Mouse (Mus musculus) right cerebral cortex, postnatal 36 days (tissue): ENCODE data around the gene Bcl2l12.

Experiments
- DNase-seq, 2 experiments: peaks; one replicate each; pipeline ENCODE4 v3.0.0; 2022; ENCODE audit warnings: low spot score in 2 of 2, mixed read lengths in 1 of 2

Bcl2l12 gene

DNA sequence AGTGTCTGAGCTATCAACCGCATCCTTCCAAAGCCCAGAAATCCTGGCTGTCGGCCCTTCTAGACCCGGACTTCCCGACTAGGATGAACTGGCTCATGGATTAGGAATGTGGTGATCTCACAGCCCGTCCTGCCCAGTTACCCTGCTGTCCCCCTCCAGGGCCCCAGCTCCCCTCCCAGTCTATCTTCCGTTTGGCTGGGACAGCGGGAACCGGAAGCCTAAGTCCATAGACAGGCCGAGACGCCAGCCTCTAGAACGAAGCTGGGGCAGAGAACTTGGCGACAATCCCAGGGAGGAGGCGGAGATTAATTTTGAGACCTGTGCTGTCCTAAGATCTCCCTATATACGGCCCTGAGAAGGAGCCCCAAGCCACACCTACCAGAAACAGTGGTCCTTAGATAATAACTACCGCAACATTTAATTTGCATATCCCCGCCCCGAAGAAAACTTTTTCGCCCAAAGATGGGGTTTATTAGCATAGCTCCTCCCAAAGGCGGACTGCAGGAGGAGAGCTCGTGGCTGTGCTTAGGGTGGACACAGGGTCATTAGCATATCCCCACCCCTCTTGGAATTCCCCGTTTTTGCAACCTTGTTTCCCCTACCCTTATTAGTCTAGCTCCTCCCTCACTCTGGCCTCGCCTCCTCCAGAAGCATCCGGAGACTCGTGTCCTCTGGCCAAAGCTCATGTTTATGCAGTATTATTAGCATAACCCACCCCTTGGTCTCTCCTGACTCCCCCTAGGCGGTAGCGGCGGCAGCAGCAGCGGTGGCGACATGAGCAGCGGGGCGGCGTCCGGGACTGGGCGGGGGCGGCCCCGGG lies 18.9 kb upstream of the Bcl2l12 start, which contains the start of gene Rras:
Gene Rras, plus strand, starts transcription at position 720 of the 820 bp plus-strand sequence.
- DNase-seq: peak; percentile 78 to 92

DNA sequence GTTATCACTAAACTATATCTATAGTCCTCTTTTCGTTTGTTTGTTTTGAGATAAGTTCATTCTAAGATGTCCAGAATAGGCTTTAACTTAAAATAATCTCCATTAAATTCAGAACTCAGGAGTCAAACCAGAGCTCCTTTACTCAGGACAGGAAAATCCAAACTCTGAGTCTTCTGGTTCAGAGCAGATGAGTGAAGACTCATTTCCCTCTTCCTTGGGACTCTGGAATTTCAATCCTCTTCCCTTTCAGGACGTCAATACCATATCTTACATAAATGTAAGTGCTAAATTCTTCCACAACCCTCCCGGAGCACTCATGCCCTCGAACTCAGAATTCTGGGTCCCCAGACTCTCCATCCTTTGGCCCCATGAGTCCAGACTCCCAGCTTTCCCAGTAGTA lies 18.2 kb upstream of the Bcl2l12 start:
- DNase-seq: no peak

DNA sequence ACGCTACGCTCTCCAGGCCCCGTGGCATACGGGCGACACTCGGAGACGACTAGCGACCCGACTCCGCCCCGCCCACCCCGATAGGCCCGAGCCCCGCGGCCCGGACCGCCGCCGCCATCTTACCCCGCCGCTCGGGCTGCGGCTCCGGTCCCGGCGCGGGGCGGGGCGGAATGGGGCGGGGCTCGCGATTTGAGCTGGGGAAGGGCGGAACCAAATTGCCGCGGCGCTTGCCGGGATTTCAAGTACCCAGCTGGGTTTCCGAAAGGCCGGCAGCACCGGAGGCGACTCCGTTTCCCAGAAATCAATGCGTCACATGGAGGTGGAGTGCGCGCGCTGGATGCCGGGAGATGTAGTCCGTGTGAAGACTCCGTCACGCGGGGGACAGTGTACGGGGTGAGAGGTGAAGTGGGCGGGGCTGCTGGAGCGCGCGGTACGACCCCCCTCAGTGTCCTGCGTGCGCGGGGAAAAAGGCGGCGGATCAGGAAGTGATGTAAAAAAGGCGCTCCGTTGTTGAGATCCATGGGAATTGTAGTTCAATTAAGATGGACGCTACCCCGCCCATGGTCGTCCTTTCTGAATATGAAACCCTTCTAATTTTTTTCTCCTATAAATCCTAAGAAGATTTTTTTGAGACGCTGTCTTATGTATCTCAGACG lies 17.6 kb upstream of the Bcl2l12 start, which contains the start of gene Scaf1:
Gene Scaf1, minus strand, starts transcription at position 407 of the 656 bp plus-strand sequence.
- peak; percentile 100 for DNase-seq

DNA sequence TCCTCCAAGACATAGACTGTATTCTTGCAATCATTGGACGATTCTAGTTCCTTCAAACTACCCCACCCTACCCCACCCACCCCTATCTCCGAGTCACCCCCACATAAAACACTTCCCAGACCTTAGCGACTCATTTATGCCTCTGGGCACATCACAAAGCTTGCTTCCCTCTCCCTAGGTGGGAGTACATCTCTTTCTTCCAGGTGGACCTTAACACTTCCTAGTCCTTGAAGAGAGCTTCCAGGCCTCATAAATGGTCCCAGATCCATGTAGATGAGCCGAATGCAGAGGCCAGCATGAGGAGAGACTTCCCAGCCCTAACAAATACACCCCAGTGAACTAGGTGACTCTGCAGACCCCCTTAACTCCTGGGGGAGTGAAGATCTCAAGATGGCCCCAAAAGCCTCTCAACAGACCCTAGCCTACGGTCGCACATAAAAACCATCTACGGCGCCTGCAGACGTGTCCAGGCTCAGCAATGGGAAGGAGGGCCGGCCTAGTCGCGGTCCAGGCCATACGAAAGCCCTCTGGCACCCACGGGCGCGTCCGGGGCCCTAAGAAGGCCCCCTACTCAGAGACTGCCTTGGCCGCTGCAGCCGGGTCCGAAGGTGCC lies 16.9 kb upstream of the Bcl2l12 start:
- no peak for DNase-seq

DNA sequence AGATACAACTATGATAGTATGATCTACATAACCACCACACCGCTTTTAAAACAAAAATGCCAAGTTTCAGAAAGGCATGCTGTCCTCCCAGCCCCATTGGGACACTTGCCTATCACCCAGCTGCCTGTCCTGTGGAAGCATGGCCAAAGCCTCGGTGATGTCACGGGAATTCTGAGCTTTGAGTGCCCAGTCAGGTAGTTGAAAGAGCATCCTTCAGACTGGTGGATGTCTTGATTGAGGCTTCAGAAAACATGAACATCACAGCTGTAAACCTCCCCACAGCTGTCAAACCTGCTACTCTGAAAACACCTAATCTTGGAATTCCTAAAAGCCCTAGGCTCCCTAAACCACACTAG lies 15.6 kb upstream of the Bcl2l12 start:
- DNase-seq: no peak

DNA sequence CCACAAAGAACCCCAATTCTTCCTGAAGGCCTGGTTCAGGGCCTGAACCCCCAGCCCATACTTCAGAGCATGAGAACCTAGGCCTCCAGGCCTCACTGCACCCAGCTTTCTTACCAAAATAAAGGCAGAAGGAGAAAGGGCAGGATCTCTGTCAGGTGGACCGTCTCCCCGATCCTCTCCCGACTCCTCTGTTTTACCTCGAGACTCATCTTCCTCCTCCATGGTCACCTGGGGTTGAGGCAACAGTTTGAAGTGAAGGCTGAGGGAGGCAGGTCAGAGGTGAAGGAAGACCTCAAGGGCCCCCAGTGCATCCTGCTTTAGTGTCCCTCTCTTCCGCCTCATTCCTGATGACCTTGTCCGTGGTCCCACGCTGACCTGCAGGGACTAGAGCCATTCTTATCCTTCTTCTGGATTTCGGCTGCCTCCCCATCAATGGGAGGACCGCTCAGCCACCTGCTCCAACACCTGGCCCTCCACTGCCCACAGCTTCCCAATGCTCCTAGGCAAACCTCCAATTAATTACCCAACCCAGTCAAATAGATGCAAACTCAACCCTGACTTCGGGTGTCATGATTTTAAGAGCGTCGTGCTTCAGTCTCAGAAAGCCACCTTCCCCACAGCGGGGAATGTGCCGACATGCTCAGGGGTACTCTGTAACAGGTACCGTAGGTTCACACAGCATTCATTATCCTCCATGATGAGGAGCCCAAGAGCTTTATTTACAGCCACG lies 15.0 kb upstream of the Bcl2l12 start:
- no peak for DNase-seq

DNA sequence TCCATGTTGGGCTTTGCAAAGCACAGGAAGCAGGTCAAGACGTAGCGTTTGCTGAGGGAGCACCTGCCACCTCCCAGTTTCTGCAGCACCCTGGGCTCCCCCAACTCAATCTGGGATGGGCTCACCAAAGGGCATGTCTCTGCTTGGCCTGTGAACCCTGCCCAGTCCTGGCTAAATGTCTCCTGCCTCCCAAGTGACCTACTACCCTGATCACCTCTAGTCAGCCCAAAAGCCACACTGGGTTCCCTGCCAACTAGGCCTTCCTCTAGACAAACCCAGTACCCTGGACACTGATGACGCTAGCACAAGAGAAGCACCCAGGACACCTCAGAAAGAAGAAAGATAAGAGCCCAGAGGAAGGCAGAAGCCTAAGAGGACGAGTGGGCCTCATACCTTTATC lies 14.3 kb upstream of the Bcl2l12 start:
- DNase-seq: no peak

DNA sequence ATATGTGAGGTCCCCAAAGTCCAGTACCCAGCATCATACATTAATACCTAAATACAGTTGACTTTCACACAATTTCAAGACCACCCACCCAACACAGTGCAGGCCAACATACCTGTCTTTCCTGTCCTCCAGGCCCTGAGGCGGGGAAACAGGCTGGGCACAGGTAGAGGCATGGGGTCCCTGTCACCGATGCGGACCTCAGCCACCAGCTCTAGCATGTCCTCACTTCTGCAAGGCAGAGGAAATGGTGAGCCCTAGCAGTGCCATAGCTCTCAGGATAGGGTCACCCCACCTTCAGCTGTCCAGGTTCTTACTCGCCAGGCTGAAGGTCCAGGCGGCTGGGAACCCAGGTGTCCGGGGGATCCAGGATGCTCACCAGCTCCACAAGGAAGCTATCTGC lies 13.5 kb upstream of the Bcl2l12 start:
- no peak for DNase-seq

DNA sequence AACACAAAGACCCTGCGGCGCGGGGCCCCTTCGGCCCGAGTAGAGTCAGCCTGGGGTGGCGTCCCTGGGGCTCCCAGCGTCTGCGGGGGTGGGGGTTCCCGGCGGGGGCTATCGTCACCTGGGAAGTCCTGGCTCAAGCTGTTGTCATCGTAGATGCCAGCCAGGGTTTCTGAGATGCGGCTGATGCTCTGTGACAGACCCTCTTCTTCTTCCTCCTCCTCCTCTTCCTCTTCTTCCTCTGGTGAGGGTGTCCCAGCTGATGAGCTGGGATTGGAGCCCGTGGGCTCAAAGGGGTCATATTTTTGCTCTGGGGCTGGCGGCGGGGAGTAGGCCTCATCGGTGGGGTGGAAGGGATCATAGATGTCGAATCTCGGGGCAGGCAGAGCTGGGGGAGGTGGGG lies 9.9 kb upstream of the Bcl2l12 start:
- no peak for DNase-seq

DNA sequence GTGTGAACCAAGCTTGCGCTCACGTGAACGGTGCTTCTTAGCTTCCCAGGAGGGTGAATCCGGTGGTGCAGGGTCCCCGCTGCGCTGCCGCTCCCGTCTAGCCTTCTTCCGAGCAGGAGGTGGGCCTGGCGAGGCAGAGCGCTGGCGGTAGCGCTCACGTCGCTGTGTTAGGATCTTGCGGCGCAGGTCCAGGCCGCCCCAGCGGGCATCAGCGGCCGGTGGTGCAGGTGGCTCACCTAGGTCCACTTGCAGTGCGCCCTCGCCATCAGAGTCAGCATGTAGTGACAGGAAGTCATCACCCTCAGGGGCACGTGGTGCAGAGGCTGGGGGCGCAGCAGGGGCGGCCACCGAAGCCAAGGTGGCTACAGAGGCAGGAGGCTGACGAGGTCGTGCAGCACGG lies 9.3 kb upstream of the Bcl2l12 start:
- DNase-seq: no peak

DNA sequence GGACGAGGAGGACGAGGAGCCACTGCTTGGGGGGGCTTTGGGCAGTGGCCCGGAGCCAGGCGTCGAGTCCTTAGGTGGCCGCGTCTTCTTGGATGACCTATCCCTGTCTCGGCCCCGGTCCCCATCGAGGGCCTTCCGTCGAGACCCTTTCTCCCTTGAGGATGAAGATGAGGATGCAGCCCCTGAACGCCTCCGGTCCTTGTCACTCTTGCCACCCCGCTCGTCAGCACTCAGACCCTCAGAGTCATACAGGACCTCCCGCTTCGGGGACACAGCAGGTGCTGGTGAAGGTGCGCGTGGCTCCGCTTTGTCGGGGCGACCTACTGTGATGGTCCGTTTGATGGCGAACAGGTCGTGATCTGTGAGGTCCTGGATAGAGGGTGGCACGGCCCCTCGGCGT lies 8.6 kb upstream of the Bcl2l12 start:
- DNase-seq: no peak

DNA sequence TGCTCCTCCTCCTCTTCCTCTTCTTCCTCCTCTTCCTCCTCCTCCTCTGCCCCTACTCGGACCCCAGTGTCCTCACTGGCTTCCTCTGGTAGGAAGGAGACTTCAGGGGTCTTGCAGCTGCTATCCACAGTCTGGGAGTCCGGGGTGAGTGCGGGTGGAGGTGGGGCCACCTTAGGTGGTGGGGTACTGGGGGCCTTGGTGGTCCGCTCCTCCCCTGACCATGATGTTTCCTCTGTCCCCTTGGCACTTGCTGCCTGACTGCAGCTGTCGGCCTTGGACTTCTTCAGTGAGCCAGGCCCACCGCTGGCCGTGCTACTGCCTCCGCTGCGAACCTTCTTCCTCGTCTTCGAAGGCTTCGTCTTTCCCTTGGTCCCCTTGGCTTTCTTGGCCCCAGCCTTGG lies 8.0 kb upstream of the Bcl2l12 start:
- DNase-seq: no peak

DNA sequence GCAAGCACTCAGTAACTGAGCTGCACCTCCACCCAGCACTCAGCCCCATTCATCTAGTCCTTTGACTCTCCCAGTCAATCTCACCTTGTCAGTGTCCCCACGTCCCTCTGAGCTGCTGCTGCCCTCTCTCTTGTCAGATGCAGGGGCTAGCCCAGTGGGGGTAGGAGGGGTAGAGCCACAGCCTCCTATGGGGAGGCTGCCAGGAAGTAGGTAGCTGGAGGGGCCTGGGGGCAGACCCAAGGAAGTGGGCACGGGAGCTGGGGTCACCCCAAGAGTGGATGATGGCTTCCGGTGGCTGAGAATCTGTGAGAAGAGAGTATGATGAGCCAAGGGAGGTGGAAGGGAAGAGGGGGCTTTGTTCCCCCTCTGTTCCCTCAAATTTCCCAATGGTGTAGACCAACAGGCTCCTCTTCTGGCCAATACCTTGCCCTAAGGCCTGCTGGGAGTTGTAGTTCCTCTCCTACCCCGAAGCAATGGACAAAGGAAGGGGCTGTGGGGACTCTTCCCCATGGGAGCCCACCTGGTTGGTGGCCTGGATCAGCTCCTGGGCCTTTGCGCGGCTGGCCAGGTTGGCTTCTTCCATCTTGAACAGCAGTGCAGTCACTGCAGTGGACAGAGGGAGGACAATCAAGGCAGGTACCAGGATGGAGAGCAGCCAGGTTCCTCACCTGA lies 6.9 kb upstream of the Bcl2l12 start:
- DNase-seq: no peak

DNA sequence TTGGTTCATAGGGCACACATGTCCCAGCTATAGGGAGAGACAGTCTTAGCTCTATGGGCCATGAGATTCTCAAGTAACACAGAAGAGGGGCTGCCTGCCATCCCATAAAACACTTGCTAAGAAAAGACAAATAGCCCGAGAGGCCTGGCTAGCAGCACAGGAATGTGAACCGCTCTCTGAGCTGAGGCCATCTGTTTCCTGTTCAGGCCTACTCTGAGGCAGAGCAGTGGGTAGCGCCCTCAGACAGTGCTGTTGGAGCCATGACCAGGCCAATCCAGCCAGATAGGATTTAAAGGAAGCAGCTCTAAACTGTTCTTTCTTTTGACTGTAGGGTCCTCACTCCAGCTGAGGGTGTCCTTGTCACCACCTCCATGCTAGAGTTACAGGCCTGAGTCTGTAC lies 6.0 kb upstream of the Bcl2l12 start:
- no peak for DNase-seq

DNA sequence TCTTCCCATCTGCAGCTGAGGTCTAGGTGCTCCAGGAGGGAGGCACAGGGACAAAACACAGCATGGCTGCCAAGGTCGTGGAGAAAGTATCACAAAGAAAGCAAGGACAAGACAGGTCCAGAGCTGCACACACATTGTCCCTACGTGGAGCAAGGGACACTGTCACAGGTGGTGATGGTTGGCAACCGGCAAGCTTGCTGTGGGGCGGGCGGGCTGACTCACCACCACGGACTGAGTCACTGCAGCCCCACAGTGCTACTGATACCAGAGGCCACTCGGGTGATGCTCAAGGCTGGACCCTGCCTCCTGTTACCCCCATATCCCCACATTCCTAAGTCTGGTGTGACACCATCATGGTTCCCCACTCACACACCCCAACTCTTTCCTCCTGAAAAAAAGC lies 3.9 kb upstream of the Bcl2l12 start:
- no peak for DNase-seq

DNA sequence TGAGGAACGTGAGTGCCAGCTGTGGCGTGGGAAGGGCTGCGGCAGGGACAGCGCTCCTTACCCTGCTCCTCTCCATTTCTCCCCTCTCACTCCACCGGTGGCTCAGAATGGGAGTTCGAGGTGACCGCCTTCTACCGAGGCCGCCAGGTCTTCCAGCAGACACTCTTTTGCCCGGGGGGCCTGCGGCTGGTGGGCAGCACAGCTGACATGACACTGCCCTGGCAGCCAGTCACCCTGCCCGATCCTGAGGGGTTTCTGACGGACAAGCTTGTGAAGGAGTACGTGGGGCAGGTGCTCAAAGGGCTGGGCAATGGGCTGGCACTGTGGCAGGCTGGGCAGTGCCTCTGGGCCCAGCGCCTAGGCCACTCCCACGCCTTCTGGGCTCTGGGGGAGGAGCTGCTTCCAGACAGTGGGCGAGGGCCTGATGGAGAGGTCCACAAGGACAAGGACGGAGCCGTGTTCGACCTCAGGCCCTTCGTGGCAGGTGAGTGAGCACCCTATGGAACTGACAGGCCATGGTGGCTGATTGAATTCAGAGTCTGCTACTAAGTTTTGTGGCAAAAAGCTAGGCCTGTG lies 2.1 kb upstream of the Bcl2l12 start:
- DNase-seq: no peak

DNA sequence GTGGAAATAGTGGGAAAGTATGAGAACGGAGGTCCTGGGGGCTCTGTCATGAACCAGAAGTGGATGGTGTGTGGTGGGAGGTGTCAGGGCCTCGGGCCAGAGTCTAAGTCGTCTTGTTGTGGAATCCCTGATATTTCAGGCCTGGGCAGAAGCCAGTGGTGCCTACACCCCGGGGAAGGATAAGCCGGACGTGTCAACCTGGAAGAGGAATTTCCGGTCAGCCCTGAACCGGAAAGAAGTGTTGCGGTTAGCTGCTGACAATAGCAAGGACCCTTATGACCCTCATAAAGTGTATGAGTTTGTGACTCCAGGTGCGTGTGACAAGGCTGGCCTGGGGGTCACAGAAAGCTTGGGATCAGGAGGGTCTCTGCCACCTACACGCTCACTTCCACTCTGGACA lies 1.2 kb upstream of the Bcl2l12 start:
- no peak for DNase-seq

DNA sequence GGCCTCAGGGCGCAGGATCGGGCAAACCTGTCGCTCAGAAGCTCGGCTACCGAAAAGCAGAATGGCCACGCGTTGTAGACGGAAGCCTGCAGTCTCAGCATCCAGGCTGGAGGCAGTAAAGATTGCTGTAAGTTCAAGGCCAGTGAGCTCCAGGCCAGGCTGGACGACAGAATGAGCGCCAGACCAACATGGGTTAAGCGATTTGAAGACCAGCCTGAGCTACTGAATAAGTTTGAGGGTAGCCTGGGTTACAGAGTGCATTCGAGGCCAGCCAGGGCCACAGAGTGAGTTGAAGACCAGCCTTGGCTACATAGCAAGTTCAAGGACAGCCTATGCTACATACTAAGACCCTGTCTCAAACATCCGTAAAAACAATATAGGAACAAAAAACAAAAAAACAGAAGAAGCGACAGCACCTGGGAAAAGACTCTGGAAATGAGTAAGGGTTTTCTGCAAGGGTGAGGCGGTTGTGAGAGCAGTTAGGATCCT lies 528 bp downstream of the Bcl2l12 start:
- no peak for DNase-seq

DNA sequence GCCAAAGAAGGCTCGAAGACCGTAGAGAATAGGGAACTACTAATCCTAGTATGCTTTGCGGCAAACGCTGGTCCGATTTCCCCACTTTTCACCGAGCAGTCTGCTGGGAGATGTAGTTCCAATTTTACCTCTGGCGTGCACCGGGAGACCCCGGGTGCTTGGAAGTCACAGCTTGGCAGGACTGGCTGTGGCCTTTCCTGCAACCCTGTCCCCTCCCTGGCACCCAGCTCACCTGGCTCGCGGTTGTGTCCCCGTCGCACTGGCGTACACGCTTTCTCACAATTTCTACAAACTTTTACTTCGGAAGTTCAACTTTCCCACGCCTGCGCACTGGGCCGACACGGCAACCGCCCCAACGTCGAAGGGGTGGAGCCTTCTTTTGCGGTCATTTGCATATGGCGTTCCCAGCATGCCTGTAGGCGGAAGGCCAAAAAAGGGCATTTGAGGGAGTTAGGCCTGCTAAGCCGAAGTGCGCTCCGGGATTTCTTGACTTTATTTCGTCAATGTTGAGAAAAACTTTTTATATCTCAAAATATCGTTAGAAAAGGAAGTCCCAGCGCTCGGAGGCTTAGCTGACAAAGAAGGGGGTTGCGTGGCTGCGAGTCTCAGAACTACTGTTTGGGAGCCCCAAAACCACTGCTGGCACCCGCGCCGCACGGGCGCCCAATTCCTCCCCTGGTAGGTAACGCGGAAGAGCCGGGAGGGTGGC lies 1.1 kb downstream of the Bcl2l12 start, which contains the start of gene Irf3:
Gene Irf3, plus strand, starts transcription at position 418 of the 709 bp plus-strand sequence.
- peak; percentile 91 to 94 for DNase-seq

DNA sequence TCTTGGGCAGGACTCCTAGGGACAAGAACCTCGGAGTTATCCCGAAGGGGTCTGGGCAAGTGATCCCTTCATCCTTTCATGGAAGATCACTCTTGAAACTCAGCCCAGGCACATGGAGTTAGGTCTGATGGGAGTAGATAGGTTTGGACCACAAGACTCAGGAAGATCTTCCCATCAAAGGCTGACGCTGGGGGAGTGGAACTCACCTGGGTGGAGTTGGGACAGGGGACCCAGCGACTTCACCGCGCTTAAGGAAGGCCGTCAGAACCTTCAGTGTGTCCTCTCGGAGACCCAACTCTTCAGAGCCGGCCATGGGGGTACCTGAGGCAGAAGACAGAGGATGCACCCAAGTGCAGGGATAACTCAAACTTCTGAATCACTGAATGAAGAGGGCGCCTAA lies 1.8 kb downstream of the Bcl2l12 start:
- no peak for DNase-seq
